Mouse (Mus musculus) frontal cortex, adult (tissue): ENCODE results near the gene Sult2a5.

Experiments
- ATAC-seq: cut with Nextera tagmentation; 2 replicates; pipeline ENCODE4 v1.9.2; 2017; ENCODE audit warnings: mild to moderate bottlenecking, moderate library complexity, mixed read lengths; ENCODE audit not compliant: low TSS enrichment

The Sult2a5 gene

DNA sequence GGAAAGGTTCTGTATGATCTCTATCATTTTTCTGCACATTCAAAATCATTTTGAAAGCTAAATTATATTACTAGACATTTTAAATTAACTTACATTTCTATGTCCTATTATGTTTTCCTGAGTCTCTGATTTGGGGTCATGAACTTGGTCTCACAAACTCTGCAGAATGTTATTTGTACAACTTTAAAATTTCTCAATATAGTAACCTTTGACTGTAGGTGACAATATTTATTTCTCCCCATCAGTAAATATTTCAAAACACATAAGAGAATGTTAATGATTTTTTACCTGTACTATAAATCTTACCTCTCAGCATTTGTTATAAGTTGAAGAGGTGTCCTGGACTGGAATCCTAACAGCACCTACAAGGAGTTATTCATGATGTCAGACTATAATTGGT lies at the start of gene Sult2a5:
Sult2a5 (plus strand) TSS at position 301 of the 400 bp plus-strand sequence.
- ATAC-seq: no peak
